Mouse (Mus musculus) hindbrain, postnatal 0 days (tissue): ENCODE measurements around the gene Lrrc51. TPM values are rescaled to one million over a fixed set of nuclear protein-coding genes. Genes with fewer than 3 reads are reported as not detected.

Experiments
- ATAC-seq: fragments of 200-750 bp; cut with Nextera tagmentation; 2 replicates; pipeline ENCODE4 v1.8.0; 2017; ENCODE audit warnings: mild to moderate bottlenecking, moderate TSS enrichment, moderate library complexity
- DNase-seq: peaks from one replicate; pipeline ENCODE4 v3.0.0-alpha.2; 2015; ENCODE audit warnings: low spot score
- H3K27ac ChIP-seq: fragments of 300-500 bp; sonication (generic); 2 replicates; pipeline ENCODE4 v1.5.1; 2014; ENCODE audit warnings: mild to moderate bottlenecking
- H3K27me3 ChIP-seq: fragments of 300-500 bp; sonication (generic); 2 replicates; pipeline ENCODE4 v1.6.1; 2014; ENCODE audit warnings: low read length, mixed read lengths; ENCODE audit not compliant: insufficient read depth
- H3K36me3 ChIP-seq: fragments of 300-500 bp; sonication (generic); 2 replicates; pipeline ENCODE4 v1.6.1; 2014; ENCODE audit warnings: low read length, mixed read lengths; ENCODE audit not compliant: insufficient read depth
- H3K4me1 ChIP-seq: fragments of 300-500 bp; sonication (generic); 2 replicates; pipeline ENCODE4 v1.6.1; 2014; ENCODE audit warnings: antibody characterized with exemption, low read length, mixed read lengths; ENCODE audit not compliant: insufficient read depth
- H3K4me2 ChIP-seq: fragments of 300-500 bp; sonication (generic); 2 replicates; pipeline ENCODE4 v1.6.1; 2014; ENCODE audit warnings: low read depth, mild to moderate bottlenecking, low read length, moderate library complexity, mixed read lengths
- H3K4me3 ChIP-seq: fragments of 300-500 bp; sonication (generic); 2 replicates; pipeline ENCODE4 v1.5.1; 2014; ENCODE audit warnings: low read length
- H3K9ac ChIP-seq: fragments of 300-500 bp; sonication (generic); replicated peaks from 2 replicates; pipeline ENCODE4 v1.6.1; 2014; ENCODE audit warnings: mild to moderate bottlenecking, low read length, moderate library complexity, mixed read lengths
- H3K9me3 ChIP-seq: fragments of 300-500 bp; sonication (generic); 2 replicates; pipeline ENCODE4 v1.6.1; 2016; ENCODE audit warnings: low read length, mixed read lengths
- CTCF ChIP-seq: IDR thresholded peaks from 2 replicates; pipeline ENCODE4 v1.5.1; 2016; ENCODE audit warnings: antibody characterized with exemption, control low read depth, low read depth
- WGBS: fragments of 180-500 bp; shearing (Covaris S2); extraction: QIAGEN DNeasy Blood & Tissue Kit; methylation state at CpG from one replicate; pipeline ENCODE4 v1.1.7; 2014; 5-methylcytosine and 5-hydroxymethylcytosine counted together
- polyA plus RNA-seq: library from polyadenylated mRNA; unstranded; fragments of >200 nt; fragmentation: Nextera tagmentation; extraction: Ambion mirVana; gene quantifications from 2 replicates; pipeline ENCODE4 v1.2.1, GENCODE M21; 2015
- total RNA-seq: library from RNA; depleted of rRNA; stranded (reverse); fragments of >200 nt; gene quantifications from 2 replicates; pipeline ENCODE4 v1.2.3, GENCODE M21; 2014

Gene Lrrc51
- total and polyA plus RNA-seq, 2 experiments from 2014 or later, result 5.2 to 9.7 TPM

GRCm38 (mm10) chr7:101906287-101906681 lies 27.4 kb downstream of the Lrrc51 start, which contains the start of gene Tomt:
TSS of gene Tomt (minus strand) at chr7:101906359.
- WGBS, result 21% methylated on average over 11 of the region's 11 CpGs
- Histone ChIP-seq H3K27ac (peak within 1 kb of the TSS; percentile 93), H3K4me1 (no peaks in the 10 kb centered on the region; the same call in 1 of the 2 replicates), H3K9me3 (no peaks in the 10 kb centered on the region), H3K4me3 (peak within 1 kb of the TSS; percentile 78), H3K4me2 (peak within 1 kb of the TSS; percentile 66), H3K9ac (peak within 1 kb of the TSS; percentile 76), H3K27me3 (no peaks in the 10 kb centered on the region), H3K36me3 (peaks cover 14% of the 10 kb centered on the region)
- no peak for TF ChIP-seq CTCF
- ATAC-seq (no peak), DNase-seq (no peak)

GRCm38 (mm10) chr7:101905561-101906286 lies 28.0 kb downstream of the Lrrc51 start, which contains the start of gene Lamtor1:
TSS of gene Lamtor1 (plus strand) at chr7:101905904.
- DNase-seq (peak; percentile 100), ATAC-seq (peak; percentile 99)
- Histone ChIP-seq H3K27me3 (no peaks in the 10 kb centered on the region), H3K36me3 (peaks cover 10% of the 10 kb centered on the region), H3K9me3 (no peaks in the 10 kb centered on the region), H3K4me1 (no peaks in the 10 kb centered on the region; the same call in 1 of the 2 replicates), H3K27ac (peak within 1 kb of the TSS; percentile 93), H3K4me2 (peak within 1 kb of the TSS; percentile 66), H3K9ac (peak within 1 kb of the TSS; percentile 76), H3K4me3 (peak within 1 kb of the TSS; percentile 78)
- peak; percentile 21; the same call in 1 of the 2 replicates for TF ChIP-seq CTCF
- under 1% methylated on average over 59 of the region's 61 CpGs for WGBS

- no peak overlapping the region for H3K27ac ChIP-seq
- H3K27me3 ChIP-seq, result no peaks in the 10 kb centered on the region
- H3K4me2 ChIP-seq, result no peak overlapping the region
- 0 out of 2 replicates have a peak, but pooled peaks have one; percentile 10 for TF ChIP-seq CTCF
- no peak overlapping the region for H3K9ac ChIP-seq
- H3K36me3 ChIP-seq, result no peaks in the 10 kb centered on the region
- no peak for ATAC-seq
- H3K9me3 ChIP-seq, result no peaks in the 10 kb centered on the region
- H3K4me1 ChIP-seq, result no peaks in the 10 kb centered on the region; the same call in 1 of the 2 replicates
- no peak overlapping the region for H3K4me3 ChIP-seq
- DNase-seq, result no peak
Measured at GRCm38 (mm10) chr7:101902846-101903245, 30.8 kb downstream of the Lrrc51 start.

- Histone ChIP-seq H3K4me3 (no peak overlapping the region), H3K9ac (no peak overlapping the region), H3K27me3 (no peaks in the 10 kb centered on the region), H3K4me2 (no peak overlapping the region), H3K36me3 (no peaks in the 10 kb centered on the region), H3K4me1 (no peaks in the 10 kb centered on the region; the same call in 1 of the 2 replicates), H3K9me3 (no peaks in the 10 kb centered on the region), H3K27ac (no peak overlapping the region)
- DNase-seq (no peak), ATAC-seq (no peak)
- no peak for TF ChIP-seq CTCF
- 92% methylated on average over 10 of the region's 10 CpGs for WGBS
Measured at GRCm38 (mm10) chr7:101901969-101902368, 31.7 kb downstream of the Lrrc51 start.

- 93% methylated on average over 16 of the region's 16 CpGs for WGBS
- TF ChIP-seq CTCF, result no peak
- no peak overlapping the region for H3K27ac ChIP-seq
- no peak for ATAC-seq
- H3K9me3 ChIP-seq, result no peaks in the 10 kb centered on the region
- no peak overlapping the region for H3K4me3 ChIP-seq
- no peak for DNase-seq
- no peaks in the 10 kb centered on the region; the same call in 1 of the 2 replicates for H3K4me1 ChIP-seq
- no peaks in the 10 kb centered on the region for H3K27me3 ChIP-seq
- H3K9ac ChIP-seq, result no peak overlapping the region
- no peaks in the 10 kb centered on the region for H3K36me3 ChIP-seq
- no peak overlapping the region for H3K4me2 ChIP-seq
Measured at GRCm38 (mm10) chr7:101900331-101901097, 33.2 kb downstream of the Lrrc51 start.

- Histone ChIP-seq H3K4me1 (no peaks in the 10 kb centered on the region), H3K4me3 (peak overlapping the region; percentile 56), H3K9ac (peak overlapping the region; percentile 57), H3K9me3 (no peaks in the 10 kb centered on the region), H3K4me2 (peak overlapping the region; percentile 61), H3K27me3 (no peaks in the 10 kb centered on the region), H3K36me3 (no peaks in the 10 kb centered on the region), H3K27ac (peak overlapping the region; percentile 92)
- DNase-seq (peak; percentile 99), ATAC-seq (peak; percentile 98)
- TF ChIP-seq CTCF, result no peak
- WGBS, result under 1% methylated on average over 57 of the region's 57 CpGs
Measured at GRCm38 (mm10) chr7:101896104-101897066, 37.3 kb downstream of the Lrrc51 start.
